Mouse (Mus musculus) gastrocnemius, postnatal 4 days (tissue): ENCODE data around the gene Phf5a. TPM values are rescaled to one million over a fixed set of nuclear protein-coding genes. Genes with fewer than 3 reads are reported as not detected.
"Not testable (repeated sequence)": the region's sequence is repeated elsewhere in the genome, so short reads cannot be mapped to it uniquely, and the experiment has no call there.

Source experiments
- DNase-seq, 2 experiments: peaks; one replicate each; pipeline ENCODE4 v3.0.0; 2021 to 2022; ENCODE audit warnings: low spot score in 2 of 2, mixed read lengths in 2 of 2
- long read RNA-seq, 2 experiments: library from polyadenylated mRNA; stranded (forward); transcript quantifications; one replicate each; pipeline ENCODE4 v2.0.0; 2021
- total RNA-seq, 2 experiments: library from RNA; stranded (reverse); gene quantifications; 2 replicates each; pipeline ENCODE4 v1.2.3; 2021

Gene Phf5a
- 10 to 100 TPM; 48.9 to 55.8 TPM for total RNA-seq
- long read RNA-seq, experiment 1, transcript Phf5a-201 (4 exons, 1,663 nt): major isoform, 36 of 41 reads
- long read RNA-seq, experiment 1, partial matches to known transcripts: 2 of 41 reads
- long read RNA-seq, experiment 1, other reads (novel, unspliced or antisense): 3 of 41 reads
- long read RNA-seq, experiment 2, transcript Phf5a-201 (4 exons, 1,663 nt): major isoform, 30 of 31 reads
- long read RNA-seq, experiment 2, partial matches to known transcripts: 0 of 31 reads
- long read RNA-seq, experiment 2, other reads (novel, unspliced or antisense): 1 of 31 reads

DNA sequence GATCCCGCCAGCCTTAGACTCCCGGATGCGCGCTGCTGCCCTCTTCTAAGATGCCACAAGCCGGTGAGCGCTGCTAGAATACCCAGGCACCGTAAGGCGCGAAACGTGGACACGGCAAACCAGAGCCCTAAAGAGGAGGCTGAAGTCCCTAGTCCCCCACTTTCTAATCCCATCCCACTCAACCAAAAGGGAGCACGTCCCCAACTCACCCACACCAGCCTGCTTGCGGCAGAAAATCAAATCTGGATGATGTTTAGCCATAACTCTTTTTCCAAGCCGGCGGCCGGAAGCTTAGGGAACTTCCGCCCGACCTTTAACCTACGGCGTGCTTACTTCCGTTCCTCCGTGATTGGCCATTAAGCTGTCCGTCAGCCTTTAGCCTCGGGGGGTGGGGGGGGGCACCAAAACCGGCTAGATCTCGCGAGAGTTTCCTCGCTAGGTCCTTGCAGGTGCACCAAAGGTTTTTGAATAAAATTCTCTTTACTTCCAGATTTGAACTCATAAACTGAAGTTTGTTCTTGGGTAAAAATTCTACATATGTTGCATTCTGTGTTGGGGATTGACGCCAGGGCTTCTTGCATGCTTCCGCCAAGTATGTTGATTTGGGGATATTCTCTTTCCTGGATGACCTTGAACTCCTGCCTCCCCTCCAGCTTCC, at the start of gene Phf5a:
Gene Phf5a, minus strand, starts transcription at position 308 of the 658 bp plus-strand sequence.
- DNase-seq: peak; percentile 54 to 87

DNA sequence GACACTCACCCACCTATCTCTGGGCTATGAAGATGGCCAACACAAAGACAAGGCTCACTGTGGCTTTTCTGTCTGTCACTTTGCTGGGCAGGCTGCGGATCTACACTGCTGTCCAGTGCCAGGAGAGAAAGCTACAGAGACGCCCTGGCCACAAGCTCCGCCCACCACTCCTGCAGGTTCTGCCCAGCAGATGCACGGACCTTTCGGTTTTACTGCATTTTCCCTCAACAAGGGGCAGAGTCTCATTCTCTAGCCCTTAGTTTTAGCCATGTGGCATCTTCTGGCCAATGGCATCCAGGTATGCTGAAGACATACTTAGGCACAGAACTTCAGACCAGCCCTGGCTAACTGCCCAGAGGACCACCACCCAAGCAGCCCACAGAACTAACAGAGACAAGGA, 49.5 kb upstream of the Phf5a start:
- no peak for DNase-seq

DNA sequence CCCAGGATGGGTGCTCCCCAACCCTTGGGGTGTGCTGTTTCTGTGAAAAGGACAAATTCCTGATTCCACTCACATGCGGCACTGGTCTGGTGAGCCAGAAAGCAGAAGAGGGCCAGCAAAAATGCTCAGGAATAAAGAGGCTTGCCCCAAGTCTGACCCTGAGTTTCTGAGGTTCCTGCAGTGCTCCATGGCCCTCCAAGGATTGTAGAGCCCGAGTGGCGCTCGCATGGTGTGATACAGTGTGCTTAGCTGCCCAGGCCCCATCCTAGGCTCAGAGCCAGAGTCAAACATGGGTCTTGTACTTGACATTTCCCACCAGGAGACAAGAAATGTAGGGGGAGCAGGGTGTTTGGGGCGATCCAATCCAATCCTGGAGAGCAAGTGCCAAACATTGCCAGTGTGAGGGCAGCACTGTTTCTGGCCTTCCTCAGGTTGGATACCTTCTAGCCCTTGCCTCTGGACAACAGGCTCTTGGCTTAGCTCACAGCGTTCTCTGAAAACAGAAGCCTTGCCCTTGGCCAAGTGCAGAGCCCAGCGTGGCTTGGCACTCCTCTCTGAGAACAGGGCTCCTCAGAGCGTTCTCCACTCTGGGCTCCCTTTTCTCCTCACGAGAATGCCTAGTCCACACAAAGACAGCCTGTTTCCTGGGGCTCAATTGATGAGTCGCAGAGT, 49.0 kb upstream of the Phf5a start:
- DNase-seq: no peak

DNA sequence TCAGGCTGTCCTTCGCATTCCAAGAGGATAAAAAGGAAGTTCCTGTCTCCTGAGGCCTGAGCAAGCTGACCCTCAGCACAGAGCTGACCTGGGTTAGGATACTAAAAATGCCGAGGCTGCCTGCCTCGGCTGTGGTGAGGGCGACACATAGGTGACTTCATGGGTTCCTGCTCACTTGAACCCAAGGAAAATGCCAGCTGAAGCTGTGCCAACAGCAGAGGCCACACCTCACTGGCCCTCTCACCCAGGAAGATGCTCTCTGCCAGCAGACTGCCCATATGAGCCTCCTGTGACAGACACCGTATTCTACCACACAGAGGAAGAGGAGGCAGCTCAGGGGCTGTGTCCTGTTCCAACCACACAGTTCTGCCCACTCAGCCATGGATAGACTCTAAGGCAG, 47.4 kb upstream of the Phf5a start:
- DNase-seq: no peak

DNA sequence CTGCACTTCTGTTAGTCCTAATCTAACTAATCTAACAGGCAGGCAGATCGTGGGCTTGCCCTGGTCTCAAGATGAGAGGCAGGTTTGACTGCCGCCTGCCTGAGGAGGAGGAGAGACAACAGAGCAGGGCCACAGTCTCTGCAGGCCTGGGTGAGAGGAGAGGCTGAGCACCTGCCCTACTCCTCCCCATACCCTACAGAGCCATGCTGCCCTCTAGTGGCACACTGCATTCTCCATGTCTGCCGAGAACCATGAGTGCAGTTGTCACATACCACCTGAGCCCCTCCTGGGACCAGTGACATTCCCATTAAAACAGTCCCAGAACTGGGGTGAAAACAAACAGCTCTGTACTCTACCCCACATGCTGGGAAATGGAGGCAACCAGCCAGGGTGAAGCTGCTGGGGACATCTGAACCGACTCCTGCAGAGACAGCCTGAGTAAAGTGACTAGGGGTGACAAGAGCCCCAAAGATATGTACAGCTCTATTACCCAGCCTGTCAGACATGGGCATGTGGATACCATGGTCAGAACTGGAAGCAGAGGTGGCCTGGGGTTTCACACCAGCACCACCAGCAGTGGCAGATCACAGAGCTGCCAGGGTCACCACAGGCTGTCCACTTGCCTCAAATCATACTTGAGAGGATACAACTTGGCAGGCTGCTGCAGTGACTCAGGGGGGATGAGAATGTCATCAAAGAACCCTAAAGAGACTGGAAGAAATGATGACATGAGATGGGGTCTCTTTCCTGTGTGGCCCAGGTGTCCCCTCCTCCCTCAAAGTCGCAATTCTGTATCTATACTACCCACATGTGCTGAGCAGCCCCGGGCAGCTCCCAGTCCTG, 46.1 kb upstream of the Phf5a start:
- DNase-seq: peak in 1 of 2 experiments; percentile 60

DNA sequence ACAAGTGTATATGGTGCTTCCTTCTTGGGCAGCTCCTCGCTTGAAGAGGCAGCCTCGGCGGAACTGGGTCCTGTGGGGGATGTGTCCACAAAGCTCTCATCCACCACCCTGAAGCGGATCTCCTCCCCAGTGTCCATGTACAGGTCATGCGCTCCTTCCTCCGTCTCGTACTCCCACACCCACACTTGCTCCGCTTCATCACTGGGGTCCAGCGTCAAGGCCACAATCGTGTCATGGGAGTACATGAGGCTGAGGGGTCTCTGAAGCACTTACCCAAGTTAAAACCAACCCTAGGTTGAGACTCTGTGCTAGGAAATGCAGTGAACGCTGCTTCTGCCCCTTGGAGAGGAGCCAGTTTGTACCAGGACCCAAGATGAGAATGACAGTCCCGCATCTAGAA, 45.5 kb upstream of the Phf5a start:
- DNase-seq: no peak

DNA sequence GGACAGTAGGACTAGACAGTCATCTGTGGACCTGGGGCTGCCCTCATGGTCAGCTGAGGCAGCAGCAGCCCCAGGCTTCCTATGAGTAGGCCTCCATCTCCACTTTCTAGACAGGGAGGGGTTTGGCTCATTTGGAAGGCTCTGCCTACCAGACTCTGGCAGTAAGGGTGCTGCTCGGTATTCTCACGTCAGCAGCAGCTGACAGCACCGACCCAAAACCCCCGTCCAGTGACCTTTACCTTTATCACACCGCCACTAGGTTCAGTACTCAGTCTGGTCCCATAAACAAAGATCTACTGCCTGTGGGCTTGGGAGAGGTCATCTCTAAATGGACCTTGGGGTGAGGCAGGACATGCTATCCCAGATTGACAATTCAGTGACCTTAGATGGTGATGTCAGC, 44.0 kb upstream of the Phf5a start:
- no peak for DNase-seq

DNA sequence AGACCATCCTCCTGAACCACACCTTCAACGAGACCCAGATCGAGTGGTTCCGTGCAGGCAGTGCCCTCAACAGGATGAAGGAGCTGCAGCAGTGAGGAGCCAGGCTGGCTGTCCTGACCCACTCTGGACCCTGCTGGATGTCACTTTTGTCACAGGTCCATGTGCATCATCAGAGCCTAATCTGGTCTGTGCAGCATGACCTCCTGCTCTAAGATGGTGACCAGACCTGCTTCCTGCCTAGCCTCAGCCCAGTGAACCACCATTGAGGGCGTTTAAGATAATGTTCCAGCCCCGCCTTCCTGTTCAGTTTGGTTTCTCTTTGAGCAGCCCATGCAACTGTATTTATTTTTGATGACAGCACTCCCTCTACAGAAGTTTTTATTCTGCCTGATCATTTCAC, 43.0 kb upstream of the Phf5a start:
- DNase-seq: no peak

DNA sequence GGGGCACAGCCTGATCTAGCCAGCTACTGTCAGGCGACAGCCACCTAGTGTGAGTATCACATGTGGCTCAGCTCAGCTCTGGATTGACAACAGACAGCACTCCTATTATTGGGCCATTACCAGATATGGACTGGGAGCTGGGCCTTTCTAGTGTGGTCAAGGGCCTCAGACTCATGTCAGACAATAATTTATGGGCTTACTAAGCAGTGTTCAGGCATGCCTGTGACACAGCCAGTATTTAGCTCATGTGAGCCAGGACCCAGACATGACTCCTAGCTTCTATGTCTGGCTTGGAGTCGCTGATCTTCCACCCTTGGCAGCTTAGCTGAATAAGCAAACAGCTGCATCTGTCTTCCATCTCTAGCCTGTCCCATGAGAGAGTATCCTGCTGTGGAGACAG, 40.8 kb upstream of the Phf5a start:
- no peak for DNase-seq

DNA sequence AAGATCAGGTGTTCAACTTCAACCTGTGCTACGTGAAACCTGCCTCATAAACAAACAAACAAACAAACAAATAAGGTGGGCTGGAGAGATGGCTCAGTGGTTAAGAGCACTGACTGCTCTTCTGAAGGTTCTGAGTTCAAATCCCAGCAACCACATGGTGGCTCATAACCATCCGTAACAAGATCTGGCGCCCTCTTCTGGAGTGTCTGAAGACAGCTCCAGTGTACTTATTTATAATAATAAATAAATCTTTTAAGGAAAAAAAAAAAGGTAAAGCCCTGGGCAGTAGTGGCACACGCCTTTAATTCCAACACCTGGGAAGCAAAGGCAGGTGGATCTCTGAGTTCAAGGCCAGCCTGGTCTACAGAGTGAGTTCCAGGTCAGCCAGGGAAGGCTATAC, 37.1 kb upstream of the Phf5a start:
- not testable (repeated sequence) for DNase-seq

DNA sequence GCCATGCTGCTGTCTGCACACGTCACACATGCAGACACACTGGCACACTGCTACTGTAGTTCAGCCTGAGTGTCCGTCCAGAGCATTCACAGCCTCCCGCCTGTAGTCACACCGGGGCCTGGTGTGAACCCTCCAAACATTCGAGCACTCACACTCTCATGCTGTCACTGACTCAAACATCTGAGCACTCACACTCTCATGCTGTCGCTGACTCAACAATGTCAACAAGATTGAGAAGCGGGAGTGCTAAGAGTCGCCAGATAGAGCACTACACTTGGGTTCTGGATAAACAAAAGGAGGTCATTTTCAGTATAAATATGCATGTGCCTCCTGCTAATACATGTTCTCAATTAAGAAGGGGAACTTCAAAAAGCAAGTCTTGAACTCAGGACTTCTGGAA, 36.2 kb upstream of the Phf5a start:
- DNase-seq: no peak

DNA sequence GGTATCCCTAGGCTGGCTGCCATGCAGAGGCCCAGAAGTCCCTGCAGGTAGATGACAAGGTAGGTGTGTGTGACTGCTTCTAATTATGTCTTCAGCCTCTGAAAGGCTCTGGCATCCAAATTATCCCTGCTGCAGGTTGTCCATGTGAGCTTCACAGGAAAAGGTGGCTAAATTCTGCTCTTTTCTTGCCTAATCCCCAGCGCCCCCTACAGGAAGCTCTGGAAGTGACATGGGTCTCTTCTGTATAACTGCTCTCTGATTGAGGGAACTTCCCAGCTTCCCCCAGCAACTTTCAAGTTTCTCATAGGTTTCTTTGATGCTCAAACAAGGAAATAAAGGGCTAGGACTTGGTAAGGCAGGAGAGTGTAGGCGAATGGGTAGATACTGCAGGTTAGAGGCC, 33.2 kb upstream of the Phf5a start:
- DNase-seq: peak; percentile 47 to 68

DNA sequence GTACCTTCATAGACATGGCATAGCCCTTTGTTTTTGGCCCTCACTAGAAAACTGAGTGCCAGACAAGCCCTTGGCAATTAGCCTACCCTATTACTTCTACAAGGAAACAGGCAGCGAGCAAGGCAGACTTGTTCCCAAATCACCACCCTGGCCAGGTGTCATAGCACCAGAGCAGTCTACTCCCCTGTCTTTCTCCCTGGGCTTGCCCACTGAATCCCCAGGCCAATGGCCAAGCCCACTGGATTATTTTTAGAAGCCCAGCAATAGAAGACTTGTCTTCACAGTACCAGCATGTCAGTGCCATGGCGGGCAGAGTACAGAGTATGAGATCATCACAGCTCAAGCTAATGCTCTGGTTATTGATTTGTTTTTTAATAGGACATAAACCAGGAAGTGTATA, 27.0 kb upstream of the Phf5a start:
- no peak for DNase-seq

DNA sequence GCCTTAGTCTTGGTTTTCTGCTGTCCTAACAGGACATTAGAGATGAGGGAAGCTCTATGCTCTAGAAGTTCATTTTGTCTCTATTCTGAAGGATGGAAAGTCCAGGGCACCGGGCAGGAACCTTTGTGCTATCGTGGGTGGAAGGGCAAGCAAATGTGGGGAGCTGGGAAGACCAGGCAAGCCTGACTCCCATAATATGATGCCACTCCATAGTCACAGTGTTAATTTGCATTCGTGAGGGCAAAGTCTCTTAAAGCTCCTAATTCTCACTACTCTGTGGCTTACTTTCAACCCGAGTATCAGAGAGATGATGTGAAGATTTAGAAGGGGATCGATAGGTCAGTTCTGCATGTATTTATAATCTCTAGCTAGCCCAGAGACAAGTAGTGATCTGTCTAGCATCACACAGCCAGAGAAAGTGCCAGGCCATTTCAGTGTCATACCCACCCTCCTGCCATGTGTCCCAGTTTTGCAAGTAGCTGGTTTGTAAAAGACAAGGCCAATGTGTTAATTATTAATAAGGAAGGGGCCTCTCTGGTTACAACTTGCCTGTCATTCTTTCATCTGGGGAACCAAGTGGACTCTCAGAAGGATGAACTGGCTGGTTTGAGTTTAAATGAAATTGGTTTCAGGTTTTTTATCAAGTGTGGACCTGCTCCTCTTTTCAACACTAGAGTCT, 26.0 kb upstream of the Phf5a start:
- no peak for DNase-seq

DNA sequence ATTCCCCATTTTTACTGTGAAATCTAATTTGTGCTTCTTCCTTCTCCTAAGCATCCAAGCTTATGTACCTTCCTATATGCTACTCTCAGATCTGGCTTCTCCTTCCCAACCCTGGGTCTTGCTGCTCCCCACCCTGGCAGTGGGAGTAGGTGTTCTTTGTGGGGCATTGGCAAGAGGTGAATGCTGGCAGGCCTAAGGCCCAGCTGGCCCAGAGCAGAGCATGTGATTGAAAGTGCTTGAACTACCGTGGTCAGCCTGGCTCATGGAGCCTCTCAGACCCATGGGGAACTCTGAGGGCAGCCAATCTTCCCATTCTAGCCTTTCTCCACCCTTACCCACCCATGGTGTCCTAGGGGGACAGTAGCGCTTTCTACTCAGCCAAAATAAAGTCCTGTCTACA, 24.7 kb upstream of the Phf5a start:
- DNase-seq: no peak

DNA sequence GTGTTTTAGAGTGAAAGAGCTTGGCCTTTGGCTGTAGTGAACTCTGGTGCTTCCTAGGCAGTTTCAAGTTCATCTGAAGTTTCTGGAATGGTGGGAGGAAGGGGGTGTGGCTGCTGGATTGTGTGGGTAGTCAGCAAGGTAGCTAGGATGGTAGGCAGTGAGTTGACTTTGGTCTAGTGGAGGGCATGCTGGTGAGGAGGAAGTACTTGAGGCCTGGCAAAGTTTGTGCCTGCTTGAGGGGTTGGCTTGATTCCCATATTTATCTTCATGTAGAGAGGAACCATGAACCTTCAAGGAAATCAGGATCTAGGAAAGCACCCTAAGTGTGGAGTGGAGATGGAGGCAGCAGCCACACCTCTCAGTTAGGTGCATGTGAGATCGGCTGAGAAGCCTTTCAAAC, 22.3 kb upstream of the Phf5a start:
- no peak for DNase-seq

DNA sequence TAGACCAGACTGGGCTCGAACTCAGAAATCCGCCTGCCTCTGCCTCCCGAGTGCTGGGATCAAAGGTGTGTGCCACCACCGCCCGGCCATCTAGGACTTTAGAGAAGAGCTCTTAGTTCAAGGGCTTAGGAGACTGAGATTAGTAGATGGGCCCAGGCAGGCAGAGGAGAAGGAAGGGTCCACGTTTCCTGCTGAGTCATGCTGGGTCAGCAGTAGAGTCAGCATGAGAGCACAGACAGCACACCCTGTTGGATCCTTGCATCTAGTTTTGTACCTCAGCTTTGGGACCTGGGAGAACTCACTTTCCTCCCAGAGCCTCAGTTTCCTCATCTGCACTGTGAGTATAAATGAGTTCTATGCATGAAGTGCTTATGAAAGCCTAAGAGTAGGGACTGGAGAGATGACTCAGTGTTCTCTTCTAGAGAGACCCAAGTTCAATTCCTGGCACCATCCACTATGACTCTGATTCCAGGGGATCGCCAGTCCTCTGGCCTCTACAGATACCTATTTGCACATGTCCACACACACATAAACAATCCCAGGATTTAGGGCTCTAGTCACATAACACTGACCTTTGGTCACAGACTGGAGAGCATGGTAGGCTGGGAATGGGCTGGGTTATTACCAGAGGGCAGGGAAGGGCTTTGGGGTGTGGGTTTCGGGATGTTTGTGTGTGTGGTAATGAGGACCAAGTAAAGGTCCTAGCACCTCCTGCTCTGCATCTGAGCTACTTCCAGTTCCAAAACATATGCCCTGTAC, 20.3 kb upstream of the Phf5a start:
- DNase-seq: no peak

DNA sequence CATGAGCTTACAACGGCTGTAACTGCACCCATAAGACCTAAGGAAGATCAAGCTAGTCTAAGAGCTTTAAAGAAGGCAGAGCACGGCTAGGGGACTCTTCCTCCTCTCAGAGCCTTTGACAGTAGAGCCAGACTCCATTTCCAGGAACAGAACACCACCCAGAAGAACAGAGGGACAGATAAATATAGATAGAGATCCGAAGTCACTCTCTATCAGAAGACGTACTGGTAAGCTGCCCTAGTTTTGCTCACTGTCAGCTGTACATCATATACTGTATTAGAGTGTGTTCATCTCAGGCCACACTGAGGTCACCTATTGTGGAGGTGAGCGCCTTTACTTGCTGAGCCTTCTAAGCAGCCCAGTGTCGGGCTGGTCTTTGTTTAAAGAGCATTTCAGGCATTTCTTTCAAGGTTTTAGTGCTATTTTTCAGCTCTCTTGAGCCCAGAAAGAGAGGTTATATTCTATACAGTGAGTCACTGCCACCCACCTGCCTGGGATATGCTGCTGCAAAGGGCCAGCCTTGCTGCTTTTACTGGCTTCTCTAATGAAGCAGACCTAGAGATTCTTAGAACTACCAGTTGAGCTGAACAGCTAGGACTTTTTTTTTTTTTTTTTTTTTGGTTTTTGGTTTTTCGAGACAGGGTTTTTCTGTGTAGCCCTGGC, 19.6 kb upstream of the Phf5a start:
- DNase-seq: no peak

DNA sequence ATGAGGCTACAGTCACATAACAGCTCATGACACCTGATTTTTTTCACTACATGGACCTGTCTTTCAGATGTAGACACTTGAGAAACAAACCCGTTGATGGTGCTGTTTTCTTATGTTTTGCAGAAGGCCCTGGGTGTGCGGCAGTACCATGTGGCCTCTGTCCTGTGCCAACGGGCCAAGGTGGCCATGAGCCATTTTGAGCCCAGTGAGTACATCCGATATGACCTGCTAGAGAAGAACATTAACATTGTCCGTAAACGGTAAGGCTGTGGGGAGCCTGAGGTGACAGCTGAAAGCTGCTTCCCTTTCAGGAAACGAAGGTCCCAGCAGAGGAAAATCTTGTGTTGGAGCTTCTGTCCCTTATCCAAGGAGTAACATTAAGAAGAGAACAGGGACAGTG, 17.5 kb upstream of the Phf5a start:
- DNase-seq: no peak
